Mouse (Mus musculus): Measurements from ENCODE around the gene Zfp280b. TPM values are rescaled to one million over a fixed set of nuclear protein-coding genes. Genes with fewer than 3 reads are reported as not detected.

Gene Zfp280b
- polyA plus RNA-seq, 1 experiment from 2014 or later: 18.9 TPM

GRCm38 (mm10) chr10:76012922-76013321, 19.5 kb upstream of the Zfp280b start:
- WGBS: 70% methylated on average over 6 of the region's 6 CpGs

GRCm38 (mm10) chr10:76016886-76017285, 15.6 kb upstream of the Zfp280b start:
- no peak overlapping the region for H3K4me3 ChIP-seq (replicated peaks)
- no peak for ATAC-seq
- WGBS: 80% methylated on average over 3 of the region's 3 CpGs

More at GRCm38 (mm10) chr10:76012922-76013321, 19.5 kb upstream of the Zfp280b start:
- Histone ChIP-seq H3K4me2 (replicated peaks) (no peak overlapping the region), H3K4me1 (replicated peaks) (no peaks in the 10 kb centered on the region), H3K9me3 (no peaks in the 10 kb centered on the region), H3K36me3 (no peaks in the 10 kb centered on the region), H3K9ac (no peak overlapping the region), H3K27me3 (replicated peaks) (no peaks in the 10 kb centered on the region), H3K4me3 (replicated peaks) (no peak overlapping the region), H3K27ac (no peak overlapping the region)
- ATAC-seq: no peak

GRCm38 (mm10) chr10:76021728-76022127, 10.7 kb upstream of the Zfp280b start:
- H3K9ac ChIP-seq: no peak overlapping the region
- no peaks in the 10 kb centered on the region for H3K36me3 ChIP-seq
- peaks cover 4% of the 10 kb centered on the region; the same call in 1 of the 2 replicates for H3K9me3 ChIP-seq
- WGBS: 41% methylated on average over 3 of the region's 3 CpGs
- ATAC-seq: peak; percentile 94
- peak overlapping the region; percentile 48; the same call in 1 of the 2 replicates for H3K27ac ChIP-seq
- no peaks in the 10 kb centered on the region for H3K4me1 ChIP-seq (replicated peaks)
- no peak overlapping the region for H3K4me3 ChIP-seq (replicated peaks)
- H3K27me3 ChIP-seq (replicated peaks): no peaks in the 10 kb centered on the region
- no peak overlapping the region for H3K4me2 ChIP-seq (replicated peaks)

More at GRCm38 (mm10) chr10:76016886-76017285, 15.6 kb upstream of the Zfp280b start:
- Histone ChIP-seq H3K4me2 (replicated peaks) (no peak overlapping the region), H3K9me3 (no peaks in the 10 kb centered on the region), H3K27ac (no peak overlapping the region), H3K27me3 (replicated peaks) (no peaks in the 10 kb centered on the region), H3K4me1 (replicated peaks) (no peaks in the 10 kb centered on the region), H3K9ac (no peak overlapping the region), H3K36me3 (no peaks in the 10 kb centered on the region)

GRCm38 (mm10) chr10:76023921-76024320, 8.5 kb upstream of the Zfp280b start:
- Histone ChIP-seq H3K36me3 (no peaks in the 10 kb centered on the region), H3K4me2 (replicated peaks) (no peak overlapping the region), H3K27ac (no peak overlapping the region), H3K9ac (no peak overlapping the region), H3K27me3 (replicated peaks) (no peaks in the 10 kb centered on the region), H3K9me3 (peaks cover 4% of the 10 kb centered on the region; the same call in 1 of the 2 replicates), H3K4me1 (replicated peaks) (0 out of 2 replicates have a peak, but pooled peaks cover 3% of the 10 kb centered on the region), H3K4me3 (replicated peaks) (no peak overlapping the region)
- no peak for ATAC-seq
- WGBS: 92% methylated on average over 6 of the region's 6 CpGs

GRCm38 (mm10) chr10:76025470-76026190, 6.8 kb upstream of the Zfp280b start:
- no peak overlapping the region for H3K4me3 ChIP-seq (replicated peaks)
- H3K27ac ChIP-seq: no peak overlapping the region
- H3K9ac ChIP-seq: no peak overlapping the region
- H3K36me3 ChIP-seq: no peaks in the 10 kb centered on the region
- H3K27me3 ChIP-seq (replicated peaks): no peaks in the 10 kb centered on the region
- 93% methylated on average over 10 of the region's 10 CpGs for WGBS
- H3K9me3 ChIP-seq: peaks cover 4% of the 10 kb centered on the region; the same call in 1 of the 2 replicates
- H3K4me2 ChIP-seq (replicated peaks): no peak overlapping the region
- ATAC-seq: no peak
- H3K4me1 ChIP-seq (replicated peaks): 0 out of 2 replicates have a peak, but pooled peaks cover 3% of the 10 kb centered on the region

GRCm38 (mm10) chr10:76027127-76028015, 5.1 kb upstream of the Zfp280b start:
- H3K27me3 ChIP-seq (replicated peaks): no peaks in the 10 kb centered on the region
- no peak overlapping the region for H3K27ac ChIP-seq
- H3K4me3 ChIP-seq (replicated peaks): no peak overlapping the region
- H3K36me3 ChIP-seq: no peaks in the 10 kb centered on the region
- H3K4me2 ChIP-seq (replicated peaks): no peak overlapping the region
- WGBS: 56% methylated on average over 12 of the region's 12 CpGs
- ATAC-seq: no peak
- 0 out of 2 replicates have a peak, but pooled peaks cover 3% of the 10 kb centered on the region for H3K4me1 ChIP-seq (replicated peaks)
- H3K9ac ChIP-seq: no peak overlapping the region
- H3K9me3 ChIP-seq: peaks cover 4% of the 10 kb centered on the region; the same call in 1 of the 2 replicates

GRCm38 (mm10) chr10:76028016-76028366, 4.5 kb upstream of the Zfp280b start:
- Histone ChIP-seq H3K27ac (no peak overlapping the region), H3K27me3 (replicated peaks) (no peaks in the 10 kb centered on the region), H3K9me3 (peaks cover 4% of the 10 kb centered on the region; the same call in 1 of the 2 replicates), H3K4me3 (replicated peaks) (no peak overlapping the region), H3K36me3 (no peaks in the 10 kb centered on the region), H3K4me2 (replicated peaks) (no peak overlapping the region), H3K4me1 (replicated peaks) (0 out of 2 replicates have a peak, but pooled peaks cover 3% of the 10 kb centered on the region), H3K9ac (no peak overlapping the region)
- WGBS: 15% methylated on average over 4 of the region's 4 CpGs
- no peak for ATAC-seq

- H3K4me1 ChIP-seq (replicated peaks): 0 out of 2 replicates have a peak, but pooled peaks cover 3% of the 10 kb centered on the region
- 60% methylated on average over 9 of the region's 9 CpGs for WGBS
- H3K4me3 ChIP-seq (replicated peaks): no peak overlapping the region
- no peaks in the 10 kb centered on the region for H3K36me3 ChIP-seq
- no peak overlapping the region for H3K27ac ChIP-seq
- no peaks in the 10 kb centered on the region for H3K27me3 ChIP-seq (replicated peaks)
- no peak overlapping the region for H3K9ac ChIP-seq
- ATAC-seq: no peak
- no peak overlapping the region for H3K4me2 ChIP-seq (replicated peaks)
- peaks cover 4% of the 10 kb centered on the region; the same call in 1 of the 2 replicates for H3K9me3 ChIP-seq
These were observed 4.1 kb upstream of the Zfp280b start for GRCm38 (mm10) chr10:76028396-76028795.

- Histone ChIP-seq H3K27ac (no peak overlapping the region), H3K36me3 (no peaks in the 10 kb centered on the region), H3K4me2 (replicated peaks) (no peak overlapping the region), H3K27me3 (replicated peaks) (no peaks in the 10 kb centered on the region), H3K4me3 (replicated peaks) (no peak overlapping the region), H3K4me1 (replicated peaks) (0 out of 2 replicates have a peak, but pooled peaks cover 3% of the 10 kb centered on the region), H3K9ac (no peak overlapping the region), H3K9me3 (peaks cover 2% of the 10 kb centered on the region; the same call in 1 of the 2 replicates)
- ATAC-seq: no peak
- 85% methylated on average over 5 of the region's 5 CpGs for WGBS
These were observed 3.2 kb upstream of the Zfp280b start for GRCm38 (mm10) chr10:76029276-76029675.

GRCm38 (mm10) chr10:76030496-76030895, 2.0 kb upstream of the Zfp280b start:
- ATAC-seq: no peak
- H3K27me3 ChIP-seq (replicated peaks): no peaks in the 10 kb centered on the region
- H3K4me1 ChIP-seq (replicated peaks): 0 out of 2 replicates have a peak, but pooled peaks cover 3% of the 10 kb centered on the region
- no peak overlapping the region for H3K4me2 ChIP-seq (replicated peaks)
- 74% methylated on average over 5 of the region's 5 CpGs for WGBS
- H3K27ac ChIP-seq: no peak overlapping the region
- H3K36me3 ChIP-seq: no peaks in the 10 kb centered on the region
- H3K9ac ChIP-seq: no peak overlapping the region
- no peaks in the 10 kb centered on the region for H3K9me3 ChIP-seq
- no peak overlapping the region for H3K4me3 ChIP-seq (replicated peaks)

- Histone ChIP-seq H3K9ac (peak overlapping the region; percentile 48), H3K4me2 (replicated peaks) (peak overlapping the region; percentile 73), H3K4me1 (replicated peaks) (0 out of 2 replicates have a peak, but pooled peaks cover 3% of the 10 kb centered on the region), H3K27me3 (replicated peaks) (no peaks in the 10 kb centered on the region), H3K9me3 (no peaks in the 10 kb centered on the region), H3K27ac (peak overlapping the region; percentile 77), H3K36me3 (0 out of 2 replicates have a peak, but pooled peaks cover under 1% of the 10 kb centered on the region), H3K4me3 (replicated peaks) (peak overlapping the region; percentile 81)
- WGBS: 48% methylated on average over 14 of the region's 14 CpGs
- ATAC-seq: peak; percentile 82
These were observed 694 bp upstream of the Zfp280b start for GRCm38 (mm10) chr10:76031511-76032401.
